Mouse (Mus musculus) myocyte (in vitro differentiated cells): ENCODE measurements at regions not wholly inside any gene's neighbourhood (a gene's known extent, or its start where the extent isn't known, plus 50 kb on each side); places are given as distances from the start of the nearest gene placed in this dataset.

ENCODE experiments used
- E2F4 ChIP-seq: IDR thresholded peaks from one replicate; pipeline ENCODE4 v1.6.1; 2011; ENCODE audit warnings: mild to moderate bottlenecking, control low read depth, moderate library complexity; ENCODE audit not compliant: insufficient read depth
- MAX ChIP-seq: IDR thresholded peaks from one replicate; pipeline ENCODE4 v1.6.1; 2011; ENCODE audit warnings: low read depth, mild to moderate bottlenecking, control low read depth
- MYOD1 ChIP-seq, 3 experiments: IDR thresholded peaks; one replicate each; pipeline ENCODE4 v1.6.1; 2011; ENCODE audit warnings: control low read depth in 2 of 3, low read depth in 2 of 3, mild to moderate bottlenecking in 2 of 3, moderate library complexity in 1 of 3; ENCODE audit not compliant: insufficient read length in 2 of 3, control insufficient read depth in 1 of 3
- MYOG ChIP-seq, 3 experiments: IDR thresholded peaks; one replicate each; pipeline ENCODE4 v1.6.1; 2011; ENCODE audit warnings: control low read depth in 2 of 3, low read depth in 2 of 3, mild to moderate bottlenecking in 2 of 3; ENCODE audit not compliant: insufficient read length in 2 of 3, control insufficient read depth in 1 of 3, insufficient read depth in 1 of 3
- POLR2A ChIP-seq: IDR thresholded peaks from one replicate; pipeline ENCODE4 v1.6.1; 2011; ENCODE audit warnings: low read depth, mild to moderate bottlenecking, control low read depth, moderate library complexity; ENCODE audit not compliant: insufficient read length
- POLR2AphosphoS2 ChIP-seq: IDR thresholded peaks from one replicate; pipeline ENCODE4 v1.6.1; 2011; ENCODE audit warnings: low read depth, control low read depth; ENCODE audit not compliant: insufficient read length
- REST ChIP-seq: IDR thresholded peaks from one replicate; pipeline ENCODE4 v1.6.1; 2011; ENCODE audit warnings: mild to moderate bottlenecking, control low read depth, moderate library complexity; ENCODE audit not compliant: insufficient read depth, insufficient read length
- TCF12 ChIP-seq: IDR thresholded peaks from one replicate; pipeline ENCODE4 v1.6.1; 2011; ENCODE audit warnings: mild to moderate bottlenecking, control low read depth; ENCODE audit not compliant: poor library complexity, insufficient read depth, severe bottlenecking
- TCF3 ChIP-seq: IDR thresholded peaks from one replicate; pipeline ENCODE4 v1.6.1; 2011; ENCODE audit warnings: low read depth, control low read depth; ENCODE audit not compliant: insufficient read length
- USF1 ChIP-seq: IDR thresholded peaks from one replicate; pipeline ENCODE4 v1.6.1; 2011; ENCODE audit warnings: low read depth, mild to moderate bottlenecking, control low read depth, moderate library complexity

- TF ChIP-seq MAX (no peak), USF1 (no peak), POLR2A (no peak), REST (no peak), TCF3 (no peak), E2F4 (no peak), MYOG (IDR thresholded peaks at IDR 0.05; ENCODE audit: control insufficient read depth in 1 of 3, insufficient read depth in 1 of 3, insufficient read length in 2 of 3, low read depth in 2 of 3) (no peak), TCF12 (no peak), POLR2AphosphoS2 (no peak), MYOD1 (IDR thresholded peaks at IDR 0.05; ENCODE audit: control insufficient read depth in 1 of 3, insufficient read length in 2 of 3, low read depth in 2 of 3) (no peak)
These were observed 1337.9 kb downstream of the Efnb2 start for GRCm38 (mm10) chr8:7323067-7323675.
